Mouse (Mus musculus): ENCODE data around the gene Nt5m.
"Not testable (repeated sequence)": the region's sequence is repeated elsewhere in the genome, so short reads cannot be mapped to it uniquely, and the experiment has no call there.

Nt5m gene

DNA sequence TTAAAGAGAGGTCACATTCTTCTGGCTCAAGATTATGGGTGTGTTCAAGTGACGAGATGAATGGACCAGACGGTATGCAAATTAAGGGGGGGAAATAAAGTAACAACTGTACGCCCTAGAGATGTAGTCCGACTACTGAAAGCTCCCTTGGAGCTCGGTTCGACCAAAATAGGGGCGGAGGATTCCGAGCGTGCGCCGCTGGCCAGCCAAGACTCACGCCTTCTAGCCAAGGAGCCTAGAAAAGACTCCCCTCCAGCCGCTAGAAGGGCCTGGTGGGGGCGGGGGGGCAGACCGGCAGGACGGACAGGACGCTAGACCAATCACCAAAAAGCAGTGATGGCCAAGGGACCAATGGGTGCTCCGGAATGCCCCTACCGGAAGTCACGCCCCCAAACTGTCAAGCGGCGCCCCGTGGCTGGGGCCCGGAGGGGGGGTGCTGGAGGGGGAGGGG, at the start of gene Nt5m:
Gene Nt5m, plus strand, starts transcription at position 440 of the 451 bp plus-strand sequence.
- peak; percentile 97 for DNase-seq (ENCODE audit: low read depth)

DNA sequence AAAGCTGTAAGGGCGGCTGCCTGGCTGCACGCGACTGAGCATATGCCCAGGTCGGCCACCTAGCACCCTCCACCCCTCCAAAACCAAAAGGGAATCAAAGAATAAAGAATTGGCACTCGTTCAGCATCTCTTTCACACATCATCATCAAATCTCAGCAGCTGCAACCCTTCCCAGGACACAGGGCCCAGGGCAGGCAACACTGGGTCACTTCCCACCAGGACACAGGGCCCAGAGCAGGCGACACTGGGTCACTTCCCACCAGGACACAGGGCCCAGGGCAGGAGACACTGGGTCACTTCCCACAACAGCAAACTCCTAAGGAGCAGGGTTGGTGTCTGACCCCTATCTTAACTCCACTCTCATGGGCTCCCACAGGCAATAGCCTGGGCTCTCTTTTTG, 45.9 kb upstream of the Nt5m start:
- no peak for DNase-seq (ENCODE audit: low read depth)

DNA sequence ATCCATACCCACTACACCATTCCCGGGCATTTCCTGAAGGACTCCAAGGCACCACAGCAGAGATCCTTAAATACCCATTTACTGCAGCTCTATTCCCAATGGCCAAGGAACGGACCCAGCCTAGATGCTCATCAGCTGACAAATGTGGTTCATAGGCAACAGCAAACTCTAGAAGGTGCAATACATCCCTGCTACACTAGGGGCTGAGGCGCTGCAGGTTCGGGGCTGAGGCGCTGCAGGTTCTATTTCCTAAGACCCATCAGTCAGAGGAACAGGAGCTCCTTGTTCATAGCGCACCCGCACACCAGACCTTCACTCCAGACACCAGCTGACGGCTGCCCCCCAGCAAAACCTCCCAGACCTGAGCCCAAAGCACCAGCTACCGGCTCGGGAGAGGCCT, 38.8 kb upstream of the Nt5m start:
- no peak for DNase-seq (ENCODE audit: low read depth)

DNA sequence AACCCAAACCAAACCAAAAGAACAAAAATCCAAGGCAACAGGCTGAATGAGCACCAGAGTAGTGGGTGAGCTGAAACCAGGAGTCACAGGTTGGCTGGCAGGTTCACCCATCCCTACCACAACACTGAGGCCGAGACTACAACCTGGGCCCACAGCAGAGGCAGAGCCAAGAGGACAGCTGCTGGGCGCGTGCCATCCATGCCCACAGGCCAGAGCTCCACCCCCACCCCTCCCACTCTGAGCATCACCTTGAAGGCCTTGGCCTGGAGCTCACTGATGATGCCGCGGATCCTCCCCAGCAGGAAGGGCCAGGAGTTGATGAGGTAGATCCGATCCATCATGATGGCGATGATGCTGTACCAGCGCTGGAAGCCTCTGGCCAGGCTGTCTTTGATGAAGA, 37.4 kb upstream of the Nt5m start:
- DNase-seq (ENCODE audit: low read depth): no peak

DNA sequence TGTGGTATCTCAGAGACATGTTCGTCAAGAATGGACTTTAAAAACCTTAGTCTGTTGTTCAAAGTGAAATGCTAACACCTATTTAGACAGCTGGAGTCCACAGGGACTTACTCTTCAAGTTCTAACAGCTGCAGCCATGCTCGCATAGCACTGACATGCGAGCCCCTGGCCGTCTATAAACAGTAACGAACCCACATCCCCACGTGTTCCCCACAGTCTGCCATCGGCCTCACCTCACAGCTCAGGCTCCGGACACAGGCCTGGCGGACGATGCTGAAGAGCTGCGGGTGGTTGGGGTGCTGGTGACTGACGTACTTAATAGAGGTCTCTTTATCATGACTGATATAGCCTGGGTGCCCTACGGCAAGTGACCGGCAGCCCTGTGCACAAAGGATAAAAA, 35.7 kb upstream of the Nt5m start:
- no peak for DNase-seq (ENCODE audit: low read depth)

DNA sequence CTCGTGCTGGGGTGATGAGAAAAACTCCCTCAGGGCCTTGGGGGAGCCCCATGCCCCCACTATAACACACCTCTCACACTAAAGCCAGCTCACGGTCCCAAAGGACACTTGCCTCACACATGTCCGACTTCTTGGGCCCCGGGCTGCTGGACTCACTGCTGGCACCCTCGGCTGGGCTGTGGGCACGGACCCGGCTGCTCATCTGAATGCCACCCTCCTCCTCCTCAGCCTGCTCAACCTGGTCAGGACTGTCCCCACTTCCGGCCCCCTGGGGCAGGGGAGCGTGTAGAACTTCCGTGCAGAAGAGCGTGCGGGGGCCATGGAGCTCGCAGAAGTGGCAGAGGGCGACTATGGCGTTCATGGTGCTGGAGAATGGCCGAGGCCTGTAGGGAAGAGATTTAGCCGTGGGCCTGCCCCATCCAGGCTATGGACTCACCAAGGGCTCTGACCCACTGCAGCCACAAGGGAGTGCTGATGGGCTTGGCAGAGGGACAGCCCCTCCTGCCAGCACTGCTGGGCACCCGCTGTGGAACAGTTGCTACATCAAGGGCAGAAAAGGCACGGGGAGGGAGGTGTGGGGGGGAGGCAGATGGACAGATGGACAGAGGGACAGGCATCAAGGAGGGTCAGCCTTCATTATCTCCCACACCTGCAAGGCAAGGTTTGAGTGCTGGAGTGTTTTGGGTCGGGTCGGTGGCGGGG, 34.7 kb upstream of the Nt5m start:
- DNase-seq (ENCODE audit: low read depth): no peak

DNA sequence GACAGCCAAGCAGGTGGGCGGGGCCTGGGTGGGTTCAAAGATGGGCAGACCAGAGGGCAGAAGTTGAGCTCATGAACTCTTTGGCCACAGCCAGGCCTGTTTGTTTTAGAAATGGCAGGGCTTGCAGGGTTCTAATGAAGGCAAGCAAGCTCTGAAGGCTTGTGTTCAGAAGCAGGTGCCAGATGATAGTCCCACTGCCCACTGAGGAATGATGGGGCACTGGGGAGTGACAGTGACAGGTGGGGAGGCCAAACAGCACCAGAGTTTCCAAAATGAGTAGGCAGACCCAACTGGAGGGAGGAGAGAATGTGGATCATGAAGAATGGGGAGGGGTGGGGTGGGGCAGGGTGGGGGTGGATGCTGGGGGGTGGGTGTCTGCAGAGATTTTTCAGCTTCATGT, 34.0 kb upstream of the Nt5m start:
- DNase-seq (ENCODE audit: low read depth): no peak

DNA sequence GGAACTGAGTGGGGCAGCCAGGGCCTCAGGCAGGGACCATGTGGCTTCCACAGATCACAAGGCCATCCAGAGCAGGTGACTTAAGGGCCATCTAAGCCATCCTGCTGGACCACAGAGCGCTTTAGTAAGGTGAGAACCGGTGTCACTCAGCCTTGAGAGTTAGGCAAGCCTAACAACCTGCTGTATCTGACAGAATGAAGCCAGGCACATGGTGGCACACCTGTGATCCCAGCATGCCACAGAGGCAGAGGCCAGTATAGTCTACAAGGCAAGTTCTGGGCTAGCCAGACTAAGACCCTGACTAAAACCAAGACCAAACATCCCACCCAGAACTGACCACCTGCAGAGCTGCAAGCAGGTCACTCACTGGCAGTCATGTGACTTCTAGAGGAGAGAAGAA, 33.6 kb upstream of the Nt5m start:
- DNase-seq (ENCODE audit: low read depth): no peak

DNA sequence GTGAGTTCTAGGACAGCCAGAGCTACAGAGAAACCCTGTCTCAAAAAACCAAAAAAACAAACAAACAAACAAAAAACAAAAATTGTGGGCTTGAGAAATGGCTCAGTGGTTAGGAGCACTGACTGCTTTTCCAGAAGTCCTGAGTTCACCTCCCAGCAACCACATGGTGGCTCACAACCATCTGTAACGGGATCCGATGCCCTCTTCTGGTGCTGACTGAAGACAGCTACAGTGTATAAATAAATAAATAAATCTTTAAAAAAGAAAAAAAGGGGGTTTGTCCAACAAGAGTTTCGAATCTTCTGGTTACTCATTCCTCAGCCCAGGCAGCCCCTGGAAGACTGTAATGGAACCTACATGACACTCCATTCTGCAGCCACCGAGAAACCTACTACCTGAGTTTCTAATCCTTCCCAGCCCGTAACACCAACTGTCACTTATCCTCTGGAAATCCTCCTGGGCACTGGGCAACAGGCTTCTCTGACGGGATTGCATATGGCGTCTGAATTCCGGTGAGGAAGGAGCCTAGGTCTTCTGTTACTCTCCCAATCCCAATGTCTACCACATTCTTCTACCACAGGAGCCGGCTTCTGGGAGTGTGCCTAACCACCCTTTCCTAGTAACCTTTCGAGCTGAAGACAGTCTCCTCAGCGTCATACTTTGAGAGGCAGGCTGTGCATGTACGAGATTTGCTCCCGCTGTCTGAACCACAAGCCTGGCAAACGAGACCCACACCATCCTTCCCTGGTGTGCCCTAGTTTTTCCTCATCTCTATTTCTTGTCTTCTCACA, 30.9 kb upstream of the Nt5m start:
- peak; percentile 64 for DNase-seq (ENCODE audit: low read depth)

DNA sequence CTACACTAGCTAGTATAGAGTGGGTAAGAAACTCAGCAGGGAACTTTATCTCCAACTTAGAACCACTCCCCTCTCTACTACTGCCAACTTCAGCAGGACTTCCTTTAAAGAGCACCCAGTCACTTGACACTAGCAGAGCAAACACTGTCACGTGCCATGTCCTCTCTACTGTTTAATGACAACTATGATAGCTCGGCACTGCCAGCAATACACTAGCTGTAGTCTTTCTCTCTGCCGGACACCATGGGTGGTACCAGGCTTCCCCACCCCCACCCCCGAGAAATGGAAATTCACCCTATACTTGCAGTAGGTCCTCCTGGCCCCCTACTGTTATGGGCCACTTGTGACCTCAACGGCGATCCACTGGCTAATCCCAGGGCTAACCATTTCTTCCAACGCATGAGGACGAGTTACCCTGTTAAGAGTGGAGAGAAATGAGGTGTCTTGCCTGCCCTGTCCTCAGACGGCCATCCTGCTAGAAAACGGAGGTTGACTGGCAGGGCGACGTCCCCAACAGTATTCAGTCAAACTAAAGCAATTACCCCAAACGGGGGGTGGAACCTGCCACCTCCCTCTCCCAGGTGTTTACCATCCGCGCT, 30.1 kb upstream of the Nt5m start:
- peak; percentile 39 for DNase-seq (ENCODE audit: low read depth)

DNA sequence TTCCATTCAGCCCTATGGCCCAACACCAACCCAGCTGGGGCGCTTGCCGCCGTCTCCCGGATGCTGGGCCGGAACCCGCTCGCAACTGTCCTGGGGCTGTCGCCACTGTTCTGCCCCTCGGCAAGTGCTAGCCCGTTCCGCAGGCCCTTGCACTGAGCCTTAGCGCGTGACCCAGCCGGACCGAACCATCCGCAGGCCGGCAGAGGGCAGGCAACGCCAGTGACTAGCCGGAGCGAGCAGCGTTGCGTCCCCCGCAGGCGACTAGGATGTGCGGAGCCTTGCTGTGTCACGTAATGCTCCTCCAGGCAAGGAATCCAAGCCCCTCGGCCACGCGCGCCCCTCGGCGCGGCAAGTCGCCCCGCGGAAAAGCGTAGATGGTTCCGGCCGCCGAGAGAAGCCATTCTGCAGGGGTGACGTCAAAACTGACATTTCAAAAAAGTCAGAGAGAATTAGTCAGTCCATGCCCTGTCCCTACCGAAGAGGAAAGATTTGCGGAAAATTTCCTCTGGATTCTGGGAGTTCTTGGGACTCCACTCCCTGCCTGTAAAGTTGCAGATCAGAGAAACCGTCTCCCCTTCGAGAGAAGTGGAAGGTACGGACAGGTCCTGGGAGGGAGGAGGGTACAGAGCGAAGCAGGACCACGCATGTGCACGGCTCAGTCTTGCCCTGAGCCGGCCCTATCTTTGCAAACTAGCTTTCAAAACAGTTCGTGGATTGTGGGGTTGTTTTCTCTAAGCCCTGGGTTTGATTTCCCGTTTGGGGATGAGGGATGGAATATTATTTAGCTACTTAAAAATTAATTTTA, 29.4 kb upstream of the Nt5m start, which contains the start of gene Flcn:
Gene Flcn, minus strand, starts transcription at position 347 of the 805 bp plus-strand sequence.
- peak; percentile 89 for DNase-seq (ENCODE audit: low read depth)

DNA sequence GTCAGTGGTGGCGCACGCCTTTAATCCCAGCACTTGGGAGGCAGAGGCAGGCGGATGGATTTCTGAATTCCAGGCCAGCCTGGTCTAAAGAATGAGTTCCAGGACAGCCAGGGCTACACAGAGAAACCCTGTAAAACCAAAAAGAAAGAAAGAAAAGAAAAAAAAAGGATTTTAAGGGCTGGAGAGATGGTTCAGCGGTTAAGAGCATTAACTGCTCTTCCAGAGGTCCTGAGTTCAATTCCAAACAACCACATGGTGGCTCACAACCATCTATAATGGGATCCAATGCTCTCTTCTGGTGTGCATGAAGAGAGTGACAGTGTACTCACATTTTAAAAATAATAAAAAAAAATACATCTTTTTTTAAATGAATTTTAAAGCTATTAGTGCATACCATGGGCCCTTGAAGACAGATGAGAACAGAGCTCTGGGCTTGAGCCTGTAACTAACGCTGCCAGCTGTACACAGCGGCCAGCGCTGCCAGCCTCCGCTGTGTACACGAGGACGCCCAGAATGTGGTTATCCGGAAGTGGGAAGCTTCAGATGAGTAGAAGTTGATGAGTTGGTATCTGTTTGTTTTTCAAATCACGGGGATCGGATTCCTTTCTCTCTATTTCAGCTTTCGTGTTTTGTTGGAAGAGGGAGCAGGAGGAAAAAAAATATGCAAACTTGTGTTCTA, 28.6 kb upstream of the Nt5m start:
- DNase-seq (ENCODE audit: low read depth): no peak

DNA sequence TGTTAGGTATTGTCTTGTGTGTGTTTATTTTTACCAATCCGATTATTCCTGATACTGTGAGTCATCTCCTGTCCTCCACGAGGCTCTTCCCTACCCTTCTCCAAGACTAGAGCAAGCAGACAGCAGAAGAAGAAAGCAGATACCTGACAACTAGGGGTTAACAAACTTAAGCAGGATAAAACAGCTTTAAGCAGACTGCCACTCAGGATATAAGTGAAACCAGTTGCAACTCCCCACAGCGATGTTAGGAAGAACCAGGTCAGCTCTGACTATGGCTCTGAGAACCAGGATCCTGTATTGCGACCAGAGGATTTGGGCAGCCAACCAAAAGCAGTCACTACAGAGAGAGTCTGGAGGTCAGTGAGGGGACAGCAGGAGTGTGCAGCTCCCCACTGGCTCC, 28.0 kb upstream of the Nt5m start:
- DNase-seq (ENCODE audit: low read depth): peak; percentile 57

DNA sequence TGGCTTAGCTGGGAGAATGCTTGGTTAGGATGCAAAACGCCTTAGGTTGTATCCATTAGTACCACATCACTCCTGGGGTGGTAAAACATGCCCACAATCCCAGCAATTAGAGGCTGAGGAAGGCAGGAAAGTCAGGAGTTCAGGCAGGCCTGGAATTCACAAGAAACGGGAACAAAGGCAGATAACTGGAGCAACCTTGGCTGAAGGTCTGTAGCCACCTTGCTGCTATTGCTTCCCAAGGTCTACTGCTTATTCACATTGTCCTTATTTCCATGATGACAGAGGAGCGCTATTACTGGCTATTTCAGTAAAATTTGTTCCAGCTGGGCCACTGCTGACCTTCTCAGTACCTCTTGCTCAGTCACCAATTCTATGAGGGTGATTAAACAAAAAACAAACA, 26.0 kb upstream of the Nt5m start:
- DNase-seq (ENCODE audit: low read depth): no peak

DNA sequence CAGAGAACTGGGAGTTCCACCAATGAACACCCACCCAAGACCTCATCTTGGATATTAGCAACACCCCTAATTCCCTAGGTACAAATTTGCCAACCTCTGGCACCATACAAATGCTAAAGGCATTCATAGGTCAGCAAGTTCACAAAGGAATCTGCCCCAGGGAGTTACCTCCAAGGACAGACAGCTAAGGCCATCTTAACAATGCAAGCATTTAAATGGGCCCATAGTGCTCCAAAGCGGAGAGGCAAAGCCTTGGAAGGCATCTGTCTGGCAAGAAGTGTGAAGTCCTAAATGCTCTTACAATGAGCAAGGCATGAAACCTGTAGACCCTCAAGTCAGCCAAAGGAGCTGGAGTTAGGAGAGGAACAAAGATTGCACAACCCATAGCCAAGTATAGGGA, 24.9 kb upstream of the Nt5m start:
- no peak for DNase-seq (ENCODE audit: low read depth)

DNA sequence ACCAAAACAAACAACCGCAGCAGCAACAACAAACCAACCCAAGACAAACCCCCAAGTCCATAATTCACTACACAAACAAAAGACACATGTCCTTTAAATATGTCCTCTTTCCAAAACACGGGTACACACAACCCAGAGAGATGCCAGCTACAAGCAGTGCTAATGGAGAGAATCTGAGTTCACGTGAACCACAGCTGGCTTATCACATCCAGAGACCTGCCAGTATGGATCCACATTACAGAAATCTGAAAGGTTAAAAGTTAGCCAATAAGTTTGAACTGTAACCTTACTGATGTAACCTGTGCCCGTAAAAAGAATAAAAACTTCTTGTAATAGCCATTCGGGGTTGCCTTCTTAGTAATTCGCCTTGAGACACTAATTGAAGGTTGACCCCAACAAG, 24.3 kb upstream of the Nt5m start:
- DNase-seq (ENCODE audit: low read depth): no peak

DNA sequence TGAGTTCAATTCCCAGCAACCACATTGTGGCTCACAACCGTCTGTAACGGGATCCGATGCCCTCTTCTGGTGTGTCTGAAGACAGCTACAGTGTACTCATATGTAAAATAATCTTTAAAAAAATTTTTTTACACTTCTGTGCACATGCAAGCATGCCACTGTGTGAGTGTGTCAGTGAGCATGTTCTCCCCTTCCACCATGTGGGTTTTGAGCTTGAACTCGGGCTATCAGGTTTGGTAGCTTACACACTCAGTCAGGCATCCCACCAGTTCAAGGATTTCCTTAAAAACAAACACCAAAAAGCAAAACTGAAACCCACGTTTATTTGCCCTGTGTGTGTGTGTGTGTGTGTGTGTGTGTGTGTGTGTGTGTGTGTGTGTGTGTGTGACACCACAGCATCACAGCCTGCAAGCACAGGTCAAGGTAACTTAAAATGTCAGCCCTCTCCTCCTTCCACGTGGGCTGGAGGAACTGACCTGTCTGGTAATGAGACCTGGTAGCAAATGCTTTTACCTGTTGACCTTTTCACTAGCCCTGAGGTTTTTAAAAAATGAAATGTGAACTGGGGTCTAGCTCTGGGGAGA, 23.7 kb upstream of the Nt5m start:
- DNase-seq (ENCODE audit: low read depth): no peak

DNA sequence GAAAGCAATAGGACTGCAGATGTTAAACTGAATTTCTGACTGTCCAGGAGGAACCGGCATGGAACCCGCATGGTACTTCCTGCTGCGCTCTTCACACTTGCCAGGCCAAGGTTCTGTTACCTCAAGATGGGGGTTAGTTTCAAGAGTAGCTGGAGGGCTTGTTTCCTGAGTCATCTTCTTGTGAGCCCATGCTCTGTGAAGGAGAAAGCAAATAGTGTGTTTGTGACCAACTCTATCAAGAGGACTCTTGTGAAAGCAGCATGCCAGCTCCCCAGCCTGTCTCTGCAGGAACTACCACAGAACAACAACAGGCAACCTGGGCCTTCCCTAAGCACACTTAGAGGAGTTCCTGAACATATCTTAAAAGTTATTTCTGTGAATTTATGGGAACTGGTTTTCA, 21.3 kb upstream of the Nt5m start:
- DNase-seq (ENCODE audit: low read depth): no peak

DNA sequence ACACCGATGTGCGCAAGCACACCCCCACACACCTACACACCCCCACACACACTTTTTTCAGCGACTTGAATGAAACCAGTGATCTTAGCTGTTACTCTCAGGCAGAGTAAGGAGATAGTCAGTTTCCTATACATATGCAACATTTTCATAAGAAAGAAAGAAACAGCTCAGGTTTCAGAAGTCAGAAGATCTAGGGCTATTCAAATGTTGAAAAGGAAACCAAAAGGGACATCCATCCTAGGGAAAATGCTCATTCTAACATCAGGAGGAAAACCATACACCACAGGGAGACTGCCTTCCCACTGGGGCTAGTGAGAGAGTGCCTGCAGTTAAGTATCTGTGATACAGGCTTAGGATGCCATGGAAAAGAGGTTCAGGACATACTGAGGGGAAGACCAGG, 17.6 kb upstream of the Nt5m start:
- DNase-seq (ENCODE audit: low read depth): no peak

DNA sequence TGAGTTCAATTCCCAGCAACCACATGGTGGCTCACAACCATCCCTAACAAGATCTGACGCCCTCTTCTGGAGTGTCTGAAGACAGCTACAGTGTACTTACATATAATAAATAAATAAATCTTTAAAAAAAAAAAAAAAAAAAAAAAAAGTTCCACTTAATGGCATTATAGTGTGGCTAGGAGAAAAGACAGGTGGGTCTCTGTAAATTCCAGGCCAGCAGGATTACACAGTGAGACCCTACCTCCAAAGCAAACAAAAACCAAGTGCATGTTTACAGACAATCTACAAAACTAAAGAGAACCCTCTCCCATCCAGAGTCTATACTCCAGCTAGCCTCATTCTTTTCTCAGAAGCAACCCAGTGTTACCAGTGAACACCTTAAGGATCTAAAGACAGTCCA, 1.5 kb upstream of the Nt5m start:
- not testable (repeated sequence) for DNase-seq (ENCODE audit: low read depth)

DNA sequence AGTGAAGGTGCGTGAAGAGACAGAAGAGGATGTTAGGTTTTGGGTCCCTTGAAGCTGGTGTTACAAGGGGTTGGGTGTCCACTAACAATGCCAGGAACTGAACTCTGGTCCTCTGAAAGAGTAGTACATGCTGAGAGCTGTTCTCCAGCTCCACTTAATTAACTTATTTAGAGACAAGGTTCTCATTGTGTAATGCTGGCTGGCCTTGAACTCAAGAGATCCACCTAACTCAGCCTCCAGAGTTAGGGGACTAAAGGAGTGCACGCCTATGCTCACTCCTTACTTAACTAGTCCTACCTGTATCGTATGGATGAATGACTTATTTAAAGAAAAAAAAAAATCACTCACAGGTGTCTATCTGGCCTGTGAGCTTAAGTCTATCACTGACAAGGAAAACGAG, 821 bp upstream of the Nt5m start:
- no peak for DNase-seq (ENCODE audit: low read depth)

Measured in NIH3T3 (cell line).